Mouse (Mus musculus): ENCODE measurements around the gene Dus2.
A peak's percentile ranks its signal among the peaks of the same experiment; 100 is the strongest.
"Not testable (repeated sequence)": the region's sequence is repeated elsewhere in the genome, so short reads cannot be mapped to it uniquely, and the experiment has no call there.

The Dus2 gene

DNA sequence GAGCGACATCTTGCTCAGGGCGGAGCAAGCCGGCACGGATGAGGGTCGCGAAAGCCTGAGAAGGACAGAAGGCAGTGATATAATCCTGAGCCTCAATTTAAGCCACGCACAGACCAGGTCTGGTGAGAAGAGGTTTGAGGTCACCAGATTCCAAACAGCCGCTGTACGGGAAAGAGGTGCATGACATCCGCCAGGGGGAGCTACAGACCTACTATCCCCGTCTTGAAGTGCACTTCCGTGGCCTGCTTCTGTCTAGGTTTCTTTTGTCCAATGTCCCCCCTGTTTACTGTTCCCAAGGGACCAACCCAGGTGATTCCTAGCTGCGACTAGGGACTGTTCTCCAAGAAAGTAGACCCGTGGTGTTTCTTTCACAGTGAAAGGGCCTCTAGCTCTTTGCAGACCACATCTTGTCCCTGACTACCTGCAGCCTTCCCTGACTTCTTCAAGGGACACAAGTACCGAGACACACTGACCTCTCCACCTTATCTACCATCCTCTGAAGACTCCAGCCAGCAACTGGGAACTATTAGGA lies at the start of gene Dus2:
TSS of gene Dus2 (plus strand) at position 482 of the 532 bp plus-strand sequence.
- DNase-seq (ENCODE audit: low spot score in 2 of 2) = peak; percentile 77 to 87

DNA sequence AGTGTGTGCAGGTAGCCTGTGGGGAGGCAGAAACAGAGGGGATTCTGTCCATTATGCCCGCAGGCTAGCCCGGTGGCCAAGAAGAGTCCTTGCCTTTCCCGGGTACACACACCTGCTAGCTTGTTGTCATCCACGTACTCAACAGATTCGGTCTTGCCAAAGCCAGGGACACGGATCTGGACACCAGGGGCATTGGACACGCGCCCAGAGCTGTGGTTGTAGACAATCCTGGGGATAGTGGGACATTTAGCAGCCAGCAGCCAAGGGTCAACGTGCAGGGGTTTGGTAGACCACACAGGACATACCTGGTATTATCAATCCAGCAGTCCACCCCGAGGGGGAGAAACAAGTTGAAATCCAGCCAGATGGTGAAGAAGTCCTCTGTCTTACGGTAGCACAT lies 49.1 kb upstream of the Dus2 start:
- no peak for DNase-seq (ENCODE audit: low spot score in 2 of 2)

GRCm38 (mm10) chr8:105942542-105942941 lies 48.6 kb upstream of the Dus2 start:
- DNase-seq (ENCODE audit: low spot score in 2 of 2) = no peak

DNA sequence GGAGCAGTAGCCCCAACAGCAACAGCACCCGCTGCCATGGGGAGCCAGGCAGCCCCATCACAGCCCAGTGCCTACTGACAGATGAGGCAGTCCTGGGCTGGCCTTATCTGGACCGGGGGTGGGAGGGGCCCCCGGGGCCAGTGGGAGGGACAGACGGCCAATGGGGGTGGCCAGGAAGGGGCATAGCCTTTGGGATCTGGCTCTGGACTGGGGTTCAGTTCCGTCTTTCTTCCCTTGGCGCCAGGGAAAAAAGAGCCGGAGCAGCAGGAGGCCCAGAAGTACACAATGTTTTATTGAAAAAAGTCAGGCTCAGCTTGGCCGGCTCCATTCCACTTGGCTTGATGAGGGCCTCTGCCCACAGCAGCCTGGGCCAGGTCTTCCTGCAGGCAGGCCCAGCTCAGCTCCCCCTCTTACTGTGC lies 47.8 kb upstream of the Dus2 start, which contains the start of gene Lcat:
TSS of gene Lcat (minus strand) at position 62 of the 419 bp plus-strand sequence.
- DNase-seq (ENCODE audit: low spot score in 2 of 2) = no peak

GRCm38 (mm10) chr8:105949350-105949749 lies 41.8 kb upstream of the Dus2 start:
- DNase-seq (ENCODE audit: low spot score in 2 of 2) = no peak

DNA sequence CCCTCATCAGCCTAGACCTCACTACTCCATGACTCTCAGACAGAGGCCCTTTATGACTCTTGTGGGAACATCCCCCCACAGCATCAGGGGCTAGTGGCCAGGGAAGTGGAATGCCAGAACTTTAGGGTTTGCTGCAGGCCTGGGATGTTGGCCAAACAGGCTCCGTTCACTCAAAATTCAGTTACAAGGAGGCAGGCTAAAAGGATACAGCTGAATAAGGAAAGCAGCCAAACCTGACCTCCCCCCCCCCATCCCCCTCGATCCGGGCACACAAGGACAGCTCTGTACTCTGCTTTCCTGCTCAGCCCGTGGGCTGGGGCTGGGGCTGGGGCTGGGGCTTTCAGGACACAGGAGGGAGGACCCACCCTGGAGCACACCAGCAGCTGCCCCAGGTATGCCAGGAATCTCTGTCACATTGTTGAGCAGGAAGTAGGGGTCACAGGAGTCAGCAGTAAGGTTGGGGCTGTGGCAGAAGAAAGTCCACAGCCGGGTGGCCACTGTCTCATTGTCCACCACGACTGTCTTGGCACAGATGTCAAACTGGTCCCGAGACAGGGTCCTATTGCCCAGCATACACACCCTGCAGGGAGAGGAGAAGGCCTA lies 40.0 kb upstream of the Dus2 start:
- DNase-seq (ENCODE audit: low spot score in 2 of 2) = no peak

DNA sequence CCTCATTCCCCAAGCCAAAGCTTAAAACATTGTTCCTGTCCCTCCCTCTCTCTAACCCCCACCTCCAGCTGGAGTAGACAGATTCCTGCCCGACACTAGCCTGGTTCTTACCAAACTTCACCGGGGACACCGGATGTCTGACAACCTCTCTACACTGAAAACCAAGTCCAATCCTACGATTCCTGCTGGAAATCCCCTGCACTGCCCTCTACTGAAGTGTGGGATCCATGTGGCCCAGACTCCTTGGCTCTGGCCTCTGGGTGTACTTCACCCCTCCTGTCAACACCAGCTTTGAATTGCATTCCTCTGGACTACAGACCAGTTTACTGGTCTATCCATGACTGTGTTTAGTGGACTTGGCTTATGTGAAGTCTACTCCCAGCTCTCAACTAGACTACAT lies 34.6 kb upstream of the Dus2 start:
- no peak for DNase-seq (ENCODE audit: low spot score in 2 of 2)

- no peak for DNase-seq (ENCODE audit: low spot score in 2 of 2)
Measured at GRCm38 (mm10) chr8:105957813-105958212, 33.3 kb upstream of the Dus2 start.

GRCm38 (mm10) chr8:105959350-105959749 lies 31.8 kb upstream of the Dus2 start:
- DNase-seq (ENCODE audit: low spot score in 2 of 2) = no peak

- DNase-seq (ENCODE audit: low spot score in 2 of 2) = no peak
Measured at GRCm38 (mm10) chr8:105961101-105961500, 30.0 kb upstream of the Dus2 start.

- DNase-seq (ENCODE audit: low spot score in 2 of 2) = no peak
Measured at GRCm38 (mm10) chr8:105961536-105961935, 29.6 kb upstream of the Dus2 start.

DNA sequence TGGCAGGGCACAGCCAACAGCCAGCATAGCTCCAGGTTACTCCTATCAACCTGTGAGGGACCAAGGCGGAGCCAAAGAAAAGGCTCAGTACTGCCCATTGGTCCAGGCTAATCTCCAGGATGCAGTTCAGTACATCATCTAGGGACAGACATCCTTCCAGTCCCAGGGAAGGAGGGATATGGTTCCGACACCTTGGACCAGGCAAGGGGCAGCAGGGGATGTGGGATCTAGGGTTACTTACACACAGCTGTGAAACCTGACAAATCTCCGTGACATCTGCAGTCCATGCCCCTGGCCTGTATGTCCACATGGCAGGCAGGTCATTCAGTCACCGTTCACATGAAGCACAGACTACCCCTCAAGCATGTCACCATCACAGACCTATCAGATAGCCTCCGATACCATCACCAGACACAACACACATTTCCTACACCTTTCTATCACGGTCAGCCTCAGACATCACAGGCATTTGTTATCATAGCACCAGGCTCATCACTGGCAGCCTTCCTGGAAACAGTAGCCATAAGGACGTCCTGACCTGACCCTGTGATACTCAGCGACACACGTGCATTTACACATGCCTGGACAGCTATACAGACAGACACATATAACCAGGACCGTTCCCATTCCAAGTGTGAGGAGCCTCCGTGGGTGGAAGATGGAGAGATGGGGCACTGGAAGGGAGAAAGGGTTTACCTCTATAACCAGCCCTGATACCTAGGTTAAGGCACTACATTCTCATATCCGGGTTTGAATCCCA lies 26.5 kb upstream of the Dus2 start:
- DNase-seq (ENCODE audit: low spot score in 2 of 2) = no peak

GRCm38 (mm10) chr8:105965266-105965904 lies 25.8 kb upstream of the Dus2 start:
- DNase-seq (ENCODE audit: low spot score in 2 of 2) = peak; percentile 10 to 15

GRCm38 (mm10) chr8:105965905-105966341 lies 25.2 kb upstream of the Dus2 start, which contains the start of gene Slc12a4:
TSS of gene Slc12a4 (minus strand) at chr8:105966097.
- DNase-seq (ENCODE audit: low spot score in 2 of 2) = peak; percentile 23 to 54

- DNase-seq (ENCODE audit: low spot score in 2 of 2) = no peak
Measured at GRCm38 (mm10) chr8:105966692-105967311, 24.3 kb upstream of the Dus2 start.

GRCm38 (mm10) chr8:105969367-105969766 lies 21.8 kb upstream of the Dus2 start:
- DNase-seq (ENCODE audit: low spot score in 2 of 2) = no peak

GRCm38 (mm10) chr8:105971019-105971720 lies 20.0 kb upstream of the Dus2 start:
- no peak for DNase-seq (ENCODE audit: low spot score in 2 of 2)

DNA sequence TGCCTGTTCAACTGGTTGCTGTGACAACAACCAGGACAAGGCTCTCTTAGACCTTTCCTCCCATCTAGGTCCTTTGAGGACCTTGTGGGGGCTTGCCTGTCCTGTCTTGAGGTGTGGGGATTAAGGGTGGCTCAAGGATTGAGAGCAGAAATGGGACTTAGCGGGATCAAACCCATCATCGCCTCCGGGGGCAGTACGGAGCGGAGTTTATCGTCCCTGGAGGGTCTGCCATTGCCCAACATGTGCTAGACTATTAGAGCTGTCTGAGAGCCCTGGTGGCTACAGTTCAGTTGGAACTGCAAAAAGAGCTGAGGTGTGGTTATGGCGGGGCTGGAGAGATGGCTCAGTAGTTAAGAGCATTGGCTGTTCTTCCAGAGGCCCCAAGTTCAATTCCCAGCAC lies 15.8 kb upstream of the Dus2 start:
- no peak for DNase-seq (ENCODE audit: low spot score in 2 of 2)

GRCm38 (mm10) chr8:105979325-105979724 lies 11.8 kb upstream of the Dus2 start, which contains the start of gene Dpep3:
TSS of gene Dpep3 (minus strand) at chr8:105979429.
- DNase-seq (ENCODE audit: low spot score in 2 of 2) = no peak

DNA sequence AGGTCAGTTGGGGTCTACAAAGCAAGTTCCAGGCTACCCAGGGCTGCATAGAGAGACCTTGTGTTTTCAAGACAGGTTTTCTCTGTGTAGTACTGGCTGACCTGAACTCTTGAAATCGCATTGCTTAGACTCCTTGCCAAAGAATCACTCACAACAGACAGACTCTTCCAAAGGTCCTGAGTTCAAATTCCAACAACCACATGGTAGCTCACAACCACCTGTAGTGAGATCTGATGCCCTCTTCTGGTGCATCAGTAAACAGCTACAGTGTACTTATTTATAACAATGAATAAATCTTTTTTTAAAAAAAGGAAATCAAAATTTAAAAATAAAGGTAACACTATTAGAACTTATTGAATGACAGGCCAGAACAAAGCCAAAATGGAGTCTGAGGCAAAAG lies 10.0 kb upstream of the Dus2 start:
- DNase-seq (ENCODE audit: low spot score in 2 of 2) = no peak

DNA sequence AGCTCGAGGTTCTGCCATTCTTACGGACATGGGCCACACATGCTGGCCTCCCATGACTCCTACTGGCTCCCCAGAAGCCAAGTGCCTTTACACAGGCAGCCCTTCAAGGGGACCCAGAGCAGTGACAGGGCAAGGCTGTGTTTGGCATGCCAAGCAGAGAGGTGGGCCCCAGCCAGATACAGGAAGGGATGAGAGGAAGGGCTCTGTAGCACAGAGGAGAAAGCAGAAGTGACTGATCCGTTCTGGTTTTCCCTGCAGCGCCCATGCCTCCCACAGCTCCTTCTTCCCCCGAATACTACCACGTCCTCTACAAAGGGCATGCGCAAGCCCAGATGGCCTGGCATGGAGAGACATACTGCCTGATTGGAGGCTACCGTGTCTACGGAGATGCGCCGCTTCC lies 7.7 kb upstream of the Dus2 start:
- not testable (repeated sequence) for DNase-seq (ENCODE audit: low spot score in 2 of 2)
